Mouse (Mus musculus) natural killer cell, adult 2 months (primary cell): Measurements from ENCODE around the gene Rasgrp4.
"Not testable (repeated sequence)": the region's sequence is repeated elsewhere in the genome, so short reads cannot be mapped to it uniquely, and the experiment has no call there.

ENCODE experiments used
- DNase-seq, 2 experiments: peaks; one replicate each; pipeline ENCODE4 v3.0.0; 2022; ENCODE audit warnings: low spot score in 2 of 2

The Rasgrp4 gene

DNA sequence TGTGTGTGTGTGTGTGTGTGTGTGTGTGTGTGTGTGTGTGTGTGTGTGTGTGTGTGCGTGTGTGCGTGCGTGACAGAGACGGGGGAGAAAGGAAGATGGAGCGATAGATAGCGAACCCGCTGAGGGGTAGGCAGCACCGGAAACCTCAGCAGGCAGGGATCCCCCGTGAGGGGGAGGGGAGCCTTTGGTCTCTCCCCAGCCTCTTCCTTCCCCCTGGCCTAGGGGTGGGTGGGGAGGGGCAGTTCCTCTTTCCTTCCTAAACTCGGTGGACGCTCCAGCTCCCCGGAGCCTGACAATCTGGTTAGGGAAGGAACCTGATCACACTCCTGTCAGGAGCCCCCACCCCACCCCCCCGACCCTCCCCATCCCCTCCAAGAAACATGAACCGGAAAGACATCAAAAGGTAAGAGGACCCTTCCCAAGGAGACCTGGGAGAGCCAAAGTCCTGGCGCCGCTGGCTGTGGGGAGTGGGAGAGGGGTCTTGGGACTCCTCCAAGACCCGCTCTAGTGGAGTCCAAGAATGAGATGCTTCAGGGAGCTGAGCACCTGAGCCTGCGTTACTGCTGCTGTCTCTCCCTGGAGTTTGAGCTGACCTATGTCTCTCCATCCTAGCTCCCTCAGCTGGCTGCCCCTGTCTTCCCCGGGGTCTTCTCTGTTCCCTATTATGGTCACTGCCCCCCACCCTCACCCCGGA lies at the start of gene Rasgrp4:
Gene Rasgrp4 (plus strand): TSS at position 159 of the 694 bp plus-strand sequence.
- DNase-seq = peak; percentile 59 to 65

DNA sequence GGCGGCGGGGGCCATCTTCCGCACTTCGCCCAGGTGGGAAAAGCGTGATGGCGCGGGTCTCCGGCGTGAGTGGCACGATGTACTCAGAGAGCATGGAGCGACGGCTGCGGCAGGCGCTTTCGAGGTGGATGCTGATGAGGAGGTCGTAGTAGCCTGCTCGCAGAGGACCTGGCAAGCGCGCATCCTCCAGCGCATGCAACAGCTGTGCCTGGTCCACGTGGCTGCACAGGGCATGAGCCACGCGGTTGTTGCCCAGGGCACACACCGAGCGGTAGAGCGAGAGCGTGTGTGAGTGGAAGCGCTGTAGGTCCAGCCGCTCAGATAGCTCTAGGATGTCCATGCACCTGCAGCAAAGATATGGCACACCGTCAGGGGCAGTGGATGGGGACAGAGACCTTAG lies 48.7 kb upstream of the Rasgrp4 start:
- DNase-seq = no peak

DNA sequence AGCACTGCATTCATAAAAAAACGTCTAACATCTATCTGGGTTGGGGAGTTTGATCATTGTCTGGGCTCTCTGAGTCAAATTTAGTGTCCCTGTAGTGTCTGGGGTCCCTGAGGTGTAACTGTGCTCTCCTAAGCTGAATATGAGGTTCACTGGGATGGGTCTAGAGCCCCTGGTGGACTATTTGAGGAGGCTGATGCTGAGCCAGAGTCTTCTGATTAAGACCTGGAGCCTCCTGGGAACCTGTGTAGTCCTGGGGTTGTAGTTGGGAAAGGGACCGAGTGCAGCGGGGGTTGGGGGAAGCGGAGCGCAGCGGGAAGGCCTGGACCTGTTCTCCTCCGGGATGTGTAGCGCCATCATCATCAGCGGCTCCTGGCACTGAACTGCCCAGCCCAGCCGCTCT lies 47.7 kb upstream of the Rasgrp4 start:
- DNase-seq = no peak

DNA sequence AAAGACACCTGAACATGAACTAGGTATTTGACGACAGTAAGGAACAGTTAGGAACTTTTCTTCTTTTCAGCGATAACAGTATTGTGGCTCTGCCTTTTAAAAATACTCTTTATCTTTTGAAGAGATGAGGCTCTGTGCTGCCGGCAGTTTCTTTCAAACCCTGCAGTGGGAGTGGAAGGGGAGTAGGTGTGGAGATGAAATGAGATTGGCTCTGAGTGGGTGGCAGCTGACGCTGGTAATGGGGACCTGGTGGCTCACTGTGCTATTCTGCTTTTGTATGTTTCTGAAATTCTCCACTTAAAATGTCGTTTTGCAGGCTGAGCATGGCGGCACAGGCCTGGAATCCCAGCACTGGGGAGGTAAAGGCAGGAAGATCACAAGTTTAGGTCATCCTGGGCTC lies 45.8 kb upstream of the Rasgrp4 start:
- no peak for DNase-seq

DNA sequence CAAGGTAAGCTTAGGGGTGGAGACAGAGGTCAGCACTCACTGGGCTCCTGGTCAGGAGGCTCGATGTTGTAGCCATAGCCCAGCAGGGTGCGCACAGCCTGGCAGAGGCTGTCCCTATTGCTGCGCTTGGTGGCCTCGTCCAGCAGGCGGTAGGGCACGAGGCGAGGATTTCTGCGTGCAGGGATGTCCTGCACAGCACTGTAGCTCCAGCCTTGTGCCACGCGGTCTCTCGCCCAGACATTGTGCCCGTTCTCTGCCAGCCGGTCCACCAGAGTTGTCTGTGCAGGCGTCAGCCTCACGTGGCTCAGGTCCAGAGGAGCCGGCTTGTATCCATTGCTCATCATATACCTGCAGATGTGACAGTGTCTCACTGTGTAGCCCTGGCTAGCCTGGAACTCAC lies 37.5 kb upstream of the Rasgrp4 start:
- no peak for DNase-seq

DNA sequence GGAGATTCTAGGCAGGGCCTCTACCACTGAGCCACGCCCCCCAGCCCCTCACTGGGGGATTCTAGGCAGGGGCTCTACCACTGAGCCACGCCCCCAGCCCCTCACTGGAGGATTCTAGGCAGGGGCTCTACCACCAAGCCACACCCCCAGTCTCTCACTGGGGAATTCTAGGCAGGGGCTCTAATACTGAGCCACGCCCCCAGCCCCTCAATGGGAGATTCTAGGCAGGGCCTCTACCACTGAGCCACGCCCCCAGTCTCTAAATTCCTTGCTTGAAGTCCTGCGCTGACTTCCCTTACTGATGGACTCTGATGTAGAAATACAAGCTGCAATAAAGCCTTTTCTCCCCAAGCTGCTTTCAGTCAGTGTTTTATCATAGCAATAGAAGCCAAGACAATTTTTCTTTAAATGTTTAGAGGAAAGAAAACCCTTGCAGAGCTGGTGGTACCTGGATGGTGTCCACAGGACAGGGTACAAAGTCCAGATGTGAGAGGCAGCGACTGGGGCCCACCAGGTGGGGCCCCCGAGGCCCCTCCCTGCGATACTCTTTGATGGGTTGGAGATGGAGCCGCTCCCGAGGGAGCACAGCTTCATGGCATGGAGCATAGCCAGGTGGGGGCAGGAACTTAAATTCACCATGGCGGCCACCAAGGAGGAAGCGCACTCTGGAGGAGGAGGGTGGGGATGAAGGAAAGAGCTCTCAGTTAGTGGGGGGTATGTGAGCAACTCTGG lies 33.2 kb upstream of the Rasgrp4 start:
- DNase-seq = no peak

DNA sequence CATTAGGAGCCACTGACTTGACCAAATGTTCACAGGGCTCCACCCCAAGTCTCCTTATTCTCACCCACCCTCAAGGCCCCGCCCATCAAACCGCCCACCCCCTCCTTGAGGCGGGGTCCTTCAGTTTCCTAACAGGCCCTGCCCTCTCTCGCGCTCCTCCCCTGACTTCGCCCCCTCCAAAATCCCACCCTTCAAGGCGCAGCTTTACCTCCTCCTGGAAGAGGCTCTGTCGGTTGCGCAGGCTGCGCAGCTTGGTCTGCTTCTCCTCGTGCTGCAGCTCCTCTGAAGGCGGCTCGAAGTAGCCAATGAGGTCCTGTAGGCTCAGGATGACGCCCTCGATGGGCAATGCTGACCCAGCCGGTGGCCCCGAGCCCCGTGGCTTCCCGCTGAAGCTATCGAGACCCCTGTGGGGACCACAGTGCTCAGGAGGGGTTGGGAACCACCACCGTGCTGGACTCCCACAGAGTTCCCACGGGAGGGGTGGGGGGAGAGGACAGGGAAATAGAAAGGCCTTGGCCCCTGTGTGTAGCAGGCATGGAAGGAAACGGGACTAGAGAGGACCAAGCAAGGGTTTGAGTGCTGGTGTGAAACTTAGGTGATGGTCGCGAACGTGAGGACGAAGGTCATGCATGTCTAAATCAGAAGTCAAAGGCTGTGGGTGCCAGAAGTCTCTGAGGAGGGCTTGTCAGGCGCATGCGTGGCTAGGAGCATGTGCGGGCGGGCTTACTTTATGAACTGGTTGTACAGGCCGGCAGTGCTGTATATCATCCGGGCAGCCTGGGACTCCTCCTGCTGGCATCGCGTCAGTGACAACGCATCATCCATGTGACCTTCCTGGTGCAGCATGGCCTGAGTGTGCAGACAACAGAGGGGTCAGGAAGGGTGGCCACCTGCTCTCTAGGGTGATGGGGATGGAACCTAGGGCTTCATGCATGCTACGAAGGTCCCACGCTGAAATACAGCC lies 25.4 kb upstream of the Rasgrp4 start:
- DNase-seq = no peak

DNA sequence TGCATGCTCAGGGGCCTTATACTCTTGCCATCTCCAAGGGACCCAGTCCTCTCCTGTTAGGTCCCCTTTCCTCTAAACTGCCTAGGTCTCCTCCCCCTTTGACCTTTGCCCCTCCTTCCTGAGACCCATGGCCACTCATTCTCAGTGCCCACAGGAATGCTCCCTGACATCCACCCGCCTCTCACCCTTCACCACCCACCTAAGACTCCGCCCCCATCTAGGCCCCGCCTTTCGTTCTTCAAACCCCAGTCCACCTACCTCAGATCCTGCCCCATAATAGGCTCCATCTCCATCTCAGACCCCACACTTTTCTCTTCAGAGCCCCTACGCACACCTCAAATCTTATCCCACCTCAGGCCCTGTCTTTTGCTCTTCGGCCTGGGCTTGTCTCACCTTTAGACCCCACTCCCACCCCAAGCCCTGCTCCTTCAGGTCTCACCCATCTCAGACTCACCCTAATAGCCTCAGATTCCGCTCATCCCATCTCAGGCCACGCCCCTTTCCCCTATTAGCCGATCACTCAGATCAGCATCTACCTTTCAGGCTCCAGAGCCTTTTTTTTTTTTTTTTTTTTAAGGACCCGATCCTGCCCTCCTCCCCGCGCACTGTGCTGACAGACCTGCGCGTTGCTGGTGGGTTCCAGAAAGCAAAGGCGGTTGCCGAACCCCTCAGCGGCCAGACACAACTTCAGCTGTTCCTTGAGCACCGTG lies 16.4 kb upstream of the Rasgrp4 start:
- DNase-seq = no peak

DNA sequence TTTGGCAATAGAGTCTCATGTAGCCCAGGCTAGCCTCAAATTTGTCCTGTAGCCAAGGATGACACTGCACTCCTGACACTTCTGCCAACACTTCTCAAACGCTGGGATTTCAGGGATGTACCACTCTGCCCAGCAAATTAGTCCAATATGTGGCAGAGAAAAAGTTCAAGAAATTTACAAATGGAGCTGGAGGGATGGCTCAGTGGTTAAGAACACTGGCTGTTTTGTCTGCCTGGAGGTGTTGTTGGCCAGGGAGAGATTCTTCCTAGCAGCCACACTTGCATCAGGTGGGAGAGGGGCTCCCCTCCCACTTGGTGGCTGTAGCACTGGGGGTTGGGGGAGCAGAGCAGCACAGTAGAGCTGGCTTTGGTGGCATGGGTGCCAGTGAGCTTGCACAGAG lies 15.1 kb upstream of the Rasgrp4 start:
- DNase-seq = no peak

DNA sequence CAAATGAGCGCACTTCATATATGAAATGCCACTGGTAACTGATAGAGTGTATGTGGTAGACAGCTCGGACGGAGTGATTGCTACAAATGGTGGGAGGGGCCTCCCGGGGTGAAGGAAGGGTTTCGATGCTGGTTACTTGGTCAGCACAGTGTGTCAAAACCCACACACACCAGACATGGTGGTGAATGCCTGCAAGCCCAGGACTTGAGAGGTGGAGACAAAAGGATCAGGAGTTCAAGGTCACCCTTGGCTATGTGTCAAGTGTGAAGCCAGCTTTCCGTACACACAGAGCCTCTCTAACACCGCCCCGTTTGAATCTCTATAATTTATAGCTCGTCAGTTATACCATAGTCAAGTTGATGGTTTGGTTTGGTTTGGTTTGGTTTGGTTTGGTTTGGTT lies 11.8 kb upstream of the Rasgrp4 start:
- no peak for DNase-seq

DNA sequence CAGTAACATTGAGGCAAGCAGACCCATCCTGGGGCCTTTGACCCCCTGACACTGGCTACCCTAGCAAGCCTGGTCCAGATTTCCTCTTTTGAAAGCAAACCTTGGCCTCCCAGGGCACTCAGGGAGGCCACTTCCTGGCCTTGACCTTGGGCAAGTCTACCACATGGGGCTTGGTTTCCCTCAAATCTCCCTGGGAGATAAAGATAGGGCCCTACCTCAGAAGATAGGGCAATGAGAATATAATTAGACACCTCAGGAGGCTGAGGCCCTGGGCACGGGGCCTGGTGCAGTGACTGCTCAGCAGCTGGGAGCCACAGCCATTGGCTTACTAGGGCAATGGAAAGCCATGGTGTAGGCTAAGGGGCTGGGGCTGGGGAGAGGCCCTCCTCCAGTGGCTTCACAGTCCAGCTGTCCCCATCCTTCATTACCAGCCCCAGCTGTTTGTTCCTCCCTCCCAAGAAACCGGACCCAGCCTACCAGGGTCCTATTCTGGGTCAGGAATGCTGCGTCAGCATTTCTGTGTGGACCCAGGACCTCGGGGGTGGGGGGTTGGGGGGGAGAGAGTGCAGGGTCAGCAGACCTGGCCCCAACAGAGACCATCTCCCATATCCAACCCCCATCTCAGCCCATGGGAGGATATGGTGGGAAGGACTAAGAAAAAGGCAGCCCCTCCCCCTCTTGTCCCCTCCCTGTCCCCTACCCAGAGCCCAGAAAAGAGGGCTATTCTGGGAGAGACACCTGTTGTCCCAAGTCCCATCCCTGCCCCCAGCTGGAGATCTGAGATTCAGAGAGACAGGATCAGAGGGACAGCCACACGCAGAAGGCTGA lies 10.9 kb upstream of the Rasgrp4 start:
- no peak for DNase-seq

DNA sequence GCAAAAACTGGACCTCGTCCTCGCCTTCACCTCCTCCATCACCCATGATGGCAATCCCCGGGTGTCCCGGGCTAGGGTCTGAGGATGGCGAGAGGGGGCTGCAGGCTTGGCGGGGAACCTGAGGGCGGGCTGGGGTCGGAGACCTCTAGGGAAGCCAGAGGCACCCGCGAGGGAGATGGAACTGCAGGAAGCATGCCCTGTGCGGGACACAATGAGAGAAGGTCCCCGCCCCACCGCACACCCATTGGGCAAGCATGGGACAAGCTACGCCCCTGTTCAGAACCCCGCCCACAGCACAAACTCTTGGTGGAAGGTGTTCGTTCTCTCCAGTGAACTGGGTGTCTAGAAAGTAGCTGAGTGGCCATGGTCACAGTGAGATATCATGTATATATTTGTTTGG lies 9.7 kb upstream of the Rasgrp4 start, which contains the start of gene Ryr1:
Gene Ryr1 (minus strand): TSS at position 210 of the 400 bp plus-strand sequence.
- peak in 1 of 2 experiments; percentile 30 for DNase-seq

DNA sequence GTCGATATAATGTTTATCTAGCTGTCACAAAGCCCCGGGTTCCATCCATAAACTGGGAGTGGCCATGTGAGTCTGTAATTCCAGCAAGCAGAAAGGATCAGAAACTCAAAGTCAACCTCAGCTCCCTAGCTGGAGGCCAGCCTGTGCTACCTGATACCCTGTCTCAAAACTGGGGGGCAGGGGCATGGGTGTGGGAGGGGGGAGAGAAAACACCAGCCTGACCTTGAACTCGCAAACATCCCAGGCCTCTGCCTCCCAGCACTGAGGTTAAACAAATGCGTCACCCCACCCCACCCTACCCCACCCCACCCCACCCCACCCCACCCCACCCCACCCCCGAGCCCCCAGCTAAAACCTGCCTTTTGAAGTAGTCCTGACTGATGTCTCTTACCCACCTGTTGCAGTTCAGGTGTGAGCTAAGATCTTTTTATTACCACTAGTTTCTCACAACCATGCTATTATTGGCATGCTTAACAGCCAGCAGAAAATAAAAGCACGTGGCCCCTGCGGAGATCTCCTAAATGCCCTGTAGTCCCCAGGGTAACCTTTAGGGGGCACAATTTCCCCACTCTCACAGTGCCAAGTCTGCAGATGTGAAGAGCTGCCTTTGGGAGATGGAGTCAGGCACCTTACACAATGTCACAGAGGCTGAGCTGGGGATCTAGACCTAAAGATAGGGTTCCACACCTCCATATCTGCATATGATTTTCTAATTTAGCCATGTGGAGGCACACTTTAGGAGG lies 8.3 kb upstream of the Rasgrp4 start:
- DNase-seq = peak; percentile 61 to 82

DNA sequence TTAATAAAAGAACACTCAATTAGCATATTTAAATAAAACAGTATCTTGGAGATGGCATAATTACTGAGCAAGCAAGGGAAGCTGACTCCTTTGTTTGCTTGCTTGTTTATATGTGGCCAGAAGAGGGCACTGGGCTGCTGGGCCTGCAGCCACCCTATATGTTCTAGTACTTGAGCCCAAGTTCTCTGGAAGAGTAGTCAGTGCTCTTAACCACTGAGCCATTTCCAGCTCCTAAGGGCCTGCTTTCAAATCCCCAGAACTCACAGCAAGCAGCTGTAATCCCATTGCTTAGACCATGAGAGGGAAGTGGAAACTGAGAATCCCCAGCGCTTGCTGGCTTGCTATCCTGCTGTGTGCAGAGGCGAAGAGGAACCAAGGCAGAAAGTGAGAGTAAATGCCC lies 5.9 kb upstream of the Rasgrp4 start:
- DNase-seq = no peak

DNA sequence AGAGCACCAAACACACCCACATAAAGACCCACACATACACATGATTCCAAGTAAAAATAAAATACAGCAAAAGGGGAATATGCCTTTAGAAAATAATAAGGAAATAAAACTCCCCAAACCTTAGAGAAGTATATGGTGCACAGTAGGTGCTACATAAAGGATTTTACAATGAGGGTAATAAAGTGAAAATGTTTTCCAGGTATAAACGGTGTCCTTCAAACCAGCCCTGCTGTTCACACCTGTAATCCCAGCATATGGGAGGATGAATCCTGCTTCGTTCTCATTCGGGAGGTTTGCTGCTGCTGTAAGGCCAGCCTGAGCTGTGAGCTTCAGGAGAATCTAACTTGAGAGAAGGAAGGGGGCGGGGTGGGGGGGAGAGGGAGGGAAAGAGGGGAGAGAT lies 421 bp upstream of the Rasgrp4 start:
- DNase-seq = no peak

DNA sequence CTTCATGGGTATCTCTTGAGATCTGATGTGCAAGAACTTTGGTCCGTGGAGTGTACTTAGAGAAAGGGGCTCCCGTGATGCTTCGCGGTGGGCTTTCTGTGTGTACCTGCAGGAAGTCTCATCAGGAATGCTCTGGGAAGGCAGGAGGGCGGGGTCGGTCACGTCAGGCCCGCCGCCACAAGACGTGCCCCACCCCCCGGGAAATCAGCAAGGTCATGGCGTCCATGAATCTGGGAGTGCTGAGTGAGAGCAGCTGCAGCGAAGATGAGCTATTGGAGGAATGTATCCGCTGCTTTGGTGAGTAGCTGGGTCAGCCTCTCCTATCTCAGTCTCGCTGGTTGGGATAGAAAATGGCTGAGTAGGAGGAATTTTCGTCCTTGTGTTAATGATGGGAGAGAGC lies 2.8 kb downstream of the Rasgrp4 start:
- DNase-seq = no peak

DNA sequence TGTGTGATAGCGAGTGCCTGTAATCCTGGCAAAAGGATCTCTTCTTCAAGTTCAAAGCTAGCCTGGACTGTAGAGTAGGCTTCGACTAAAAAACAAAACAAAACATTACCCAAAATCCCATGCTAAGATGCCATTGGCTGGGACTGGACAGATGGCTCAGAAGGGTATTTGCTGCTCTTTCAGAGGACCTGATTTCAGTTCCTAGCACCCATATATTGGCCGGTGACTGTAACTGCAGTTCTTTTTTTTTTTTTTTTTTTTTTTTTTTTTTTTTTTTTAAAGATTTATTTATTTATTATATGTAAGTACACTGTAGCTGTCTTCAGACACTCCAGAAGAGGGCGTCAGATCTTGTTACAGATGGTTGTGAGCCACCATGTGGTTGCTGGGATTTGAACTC lies 4.6 kb downstream of the Rasgrp4 start:
- DNase-seq = not testable (repeated sequence)

DNA sequence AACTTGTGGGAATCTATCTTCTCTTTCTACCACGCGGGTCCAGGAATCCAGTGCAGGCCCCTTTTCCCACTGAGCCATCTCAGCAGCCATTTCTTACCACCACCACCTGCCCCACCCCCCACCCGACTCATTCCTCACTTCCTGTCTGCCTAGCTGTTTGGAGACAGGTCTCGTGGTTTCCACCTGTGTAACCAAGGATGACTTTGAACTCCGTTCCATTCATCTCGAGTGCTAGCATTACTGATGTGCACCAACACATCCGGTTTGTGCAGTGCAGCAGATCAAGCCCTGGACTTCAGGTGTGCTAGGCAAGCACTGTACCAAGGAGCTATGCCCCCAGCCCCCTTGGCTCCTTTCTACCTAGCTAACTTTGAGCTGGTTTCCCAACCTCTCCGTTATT lies 6.8 kb downstream of the Rasgrp4 start:
- DNase-seq = peak in 1 of 2 experiments; percentile 28

DNA sequence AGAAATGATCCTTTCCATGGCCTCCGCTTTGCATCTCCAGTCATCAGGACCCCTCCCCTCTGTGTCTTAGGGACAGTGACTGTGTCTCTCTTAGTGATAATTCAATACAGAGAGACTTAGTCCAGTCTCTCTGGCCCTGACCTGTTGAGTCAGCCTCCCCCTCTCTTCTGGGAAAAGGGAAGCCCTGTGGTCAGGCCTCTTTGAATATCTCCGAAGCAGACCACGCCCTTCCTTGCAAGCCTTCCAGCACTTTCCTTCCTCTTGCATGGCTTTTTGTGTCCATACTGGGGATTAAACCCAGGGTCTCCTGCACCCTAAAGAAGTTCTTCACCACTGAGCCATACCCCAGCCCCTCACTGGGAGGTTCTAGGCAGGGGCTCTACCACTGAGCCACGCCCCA lies 9.4 kb downstream of the Rasgrp4 start:
- no peak for DNase-seq
